Mouse (Mus musculus) myocyte (in vitro differentiated cells): ENCODE measurements at regions not wholly inside any gene's neighbourhood (a gene's known extent, or its start where the extent isn't known, plus 50 kb on each side); places are given as distances from the start of the nearest gene placed in this dataset.

Source experiments
- H3K27me3 ChIP-seq: one replicate; pipeline ENCODE4 v1.6.1; 2011; ENCODE audit not compliant: control insufficient read depth, insufficient read depth, insufficient read length
- H3K36me3 ChIP-seq: one replicate; pipeline ENCODE4 v1.6.1; 2011; ENCODE audit not compliant: control insufficient read depth, insufficient read depth
- H3K4me2 ChIP-seq: one replicate; pipeline ENCODE4 v1.6.1; 2011; ENCODE audit warnings: low read depth, control low read depth
- H3K4me3 ChIP-seq: one replicate; pipeline ENCODE4 v1.5.1; 2011; ENCODE audit warnings: mild to moderate bottlenecking, control low read depth, moderate library complexity
- H3K79me2 ChIP-seq: one replicate; pipeline ENCODE4 v1.6.1; 2011; ENCODE audit not compliant: control insufficient read depth, insufficient read depth
- H3ac ChIP-seq: one replicate; pipeline ENCODE4 v1.6.1; 2011; ENCODE audit not compliant: control insufficient read depth, insufficient read length
- CEBPB ChIP-seq: IDR thresholded peaks from 2 replicates; pipeline ENCODE4 v1.6.1; 2011; ENCODE audit warnings: mild to moderate bottlenecking, moderate library complexity; ENCODE audit not compliant: poor library complexity, insufficient read depth, severe bottlenecking
- E2F4 ChIP-seq: IDR thresholded peaks from one replicate; pipeline ENCODE4 v1.6.1; 2011; ENCODE audit warnings: mild to moderate bottlenecking, control low read depth, moderate library complexity; ENCODE audit not compliant: insufficient read depth
- MAX ChIP-seq: IDR thresholded peaks from one replicate; pipeline ENCODE4 v1.6.1; 2011; ENCODE audit warnings: low read depth, mild to moderate bottlenecking, control low read depth
- MYOD1 ChIP-seq, 3 experiments: IDR thresholded peaks; one replicate each; pipeline ENCODE4 v1.6.1; 2011; ENCODE audit warnings: control low read depth in 2 of 3, low read depth in 2 of 3, mild to moderate bottlenecking in 2 of 3, moderate library complexity in 1 of 3; ENCODE audit not compliant: insufficient read length in 2 of 3, control insufficient read depth in 1 of 3
- MYOG ChIP-seq, 3 experiments: IDR thresholded peaks; one replicate each; pipeline ENCODE4 v1.6.1; 2011; ENCODE audit warnings: control low read depth in 2 of 3, low read depth in 2 of 3, mild to moderate bottlenecking in 2 of 3; ENCODE audit not compliant: insufficient read length in 2 of 3, control insufficient read depth in 1 of 3, insufficient read depth in 1 of 3
- POLR2A ChIP-seq: IDR thresholded peaks from one replicate; pipeline ENCODE4 v1.6.1; 2011; ENCODE audit warnings: low read depth, mild to moderate bottlenecking, control low read depth, moderate library complexity; ENCODE audit not compliant: insufficient read length
- POLR2AphosphoS2 ChIP-seq: IDR thresholded peaks from one replicate; pipeline ENCODE4 v1.6.1; 2011; ENCODE audit warnings: low read depth, control low read depth; ENCODE audit not compliant: insufficient read length
- REST ChIP-seq: IDR thresholded peaks from one replicate; pipeline ENCODE4 v1.6.1; 2011; ENCODE audit warnings: mild to moderate bottlenecking, control low read depth, moderate library complexity; ENCODE audit not compliant: insufficient read depth, insufficient read length
- SRF ChIP-seq: IDR thresholded peaks from one replicate; pipeline ENCODE4 v1.6.1; 2011; ENCODE audit warnings: low read depth; ENCODE audit not compliant: control insufficient read depth, insufficient read length
- TCF12 ChIP-seq: IDR thresholded peaks from one replicate; pipeline ENCODE4 v1.6.1; 2011; ENCODE audit warnings: mild to moderate bottlenecking, control low read depth; ENCODE audit not compliant: poor library complexity, insufficient read depth, severe bottlenecking
- TCF3 ChIP-seq: IDR thresholded peaks from one replicate; pipeline ENCODE4 v1.6.1; 2011; ENCODE audit warnings: low read depth, control low read depth; ENCODE audit not compliant: insufficient read length
- USF1 ChIP-seq: IDR thresholded peaks from one replicate; pipeline ENCODE4 v1.6.1; 2011; ENCODE audit warnings: low read depth, mild to moderate bottlenecking, control low read depth, moderate library complexity

- H3ac ChIP-seq: no peak overlapping the region
- no peaks in the 10 kb centered on the region for H3K79me2 ChIP-seq
- no peak for TF ChIP-seq MAX
- no peak for TF ChIP-seq TCF3
- TF ChIP-seq E2F4: no peak
- no peak for TF ChIP-seq POLR2A
- no peak for TF ChIP-seq USF1
- no peak for TF ChIP-seq TCF12
- TF ChIP-seq MYOD1 (IDR thresholded peaks at IDR 0.05; ENCODE audit: control insufficient read depth in 1 of 3, insufficient read length in 2 of 3, low read depth in 2 of 3): no peak
- TF ChIP-seq POLR2AphosphoS2: no peak
- TF ChIP-seq REST: no peak
- no peak for TF ChIP-seq SRF
- no peak for TF ChIP-seq MYOG (IDR thresholded peaks at IDR 0.05; ENCODE audit: control insufficient read depth in 1 of 3, insufficient read depth in 1 of 3, insufficient read length in 2 of 3, low read depth in 2 of 3)
- no peaks in the 10 kb centered on the region for H3K36me3 ChIP-seq
- no peaks in the 10 kb centered on the region for H3K27me3 ChIP-seq
- no peak overlapping the region for H3K4me3 ChIP-seq
- no peak overlapping the region for H3K4me2 ChIP-seq
Observed at GRCm38 (mm10) chr16:24341736-24342135, 51.6 kb upstream of the Lpp start.

DNA sequence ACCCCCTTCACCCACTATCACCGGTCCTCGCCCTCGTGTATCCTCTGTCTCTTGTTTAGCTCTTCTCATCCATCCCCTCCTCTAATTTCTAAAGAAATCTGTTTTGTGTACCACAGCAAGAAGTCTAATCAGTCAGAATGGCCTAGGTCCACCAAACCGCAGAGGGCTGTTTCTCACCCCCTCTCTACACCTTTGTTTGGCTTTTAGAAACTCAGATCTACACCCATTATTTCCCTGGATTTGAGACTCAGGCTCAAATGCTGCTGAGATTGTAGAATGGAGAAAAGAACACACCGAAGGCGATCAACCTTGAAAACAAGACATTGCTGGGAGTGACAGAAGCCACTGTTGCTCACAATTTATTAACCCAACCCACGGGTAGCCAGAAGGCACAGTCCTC, 52.7 kb upstream of the Lpp start:
- H3K27me3 ChIP-seq: no peaks in the 10 kb centered on the region
- H3K4me2 ChIP-seq: no peak overlapping the region
- H3K79me2 ChIP-seq: no peaks in the 10 kb centered on the region
- H3ac ChIP-seq: no peak overlapping the region
- no peak for TF ChIP-seq USF1
- TF ChIP-seq MAX: no peak
- no peak for TF ChIP-seq POLR2A
- no peak for TF ChIP-seq SRF
- TF ChIP-seq MYOG (IDR thresholded peaks at IDR 0.05; ENCODE audit: control insufficient read depth in 1 of 3, insufficient read depth in 1 of 3, insufficient read length in 2 of 3, low read depth in 2 of 3): no peak
- no peak for TF ChIP-seq REST
- TF ChIP-seq TCF12: no peak
- no peak for TF ChIP-seq CEBPB
- H3K36me3 ChIP-seq: no peaks in the 10 kb centered on the region
- H3K4me3 ChIP-seq: no peak overlapping the region

DNA sequence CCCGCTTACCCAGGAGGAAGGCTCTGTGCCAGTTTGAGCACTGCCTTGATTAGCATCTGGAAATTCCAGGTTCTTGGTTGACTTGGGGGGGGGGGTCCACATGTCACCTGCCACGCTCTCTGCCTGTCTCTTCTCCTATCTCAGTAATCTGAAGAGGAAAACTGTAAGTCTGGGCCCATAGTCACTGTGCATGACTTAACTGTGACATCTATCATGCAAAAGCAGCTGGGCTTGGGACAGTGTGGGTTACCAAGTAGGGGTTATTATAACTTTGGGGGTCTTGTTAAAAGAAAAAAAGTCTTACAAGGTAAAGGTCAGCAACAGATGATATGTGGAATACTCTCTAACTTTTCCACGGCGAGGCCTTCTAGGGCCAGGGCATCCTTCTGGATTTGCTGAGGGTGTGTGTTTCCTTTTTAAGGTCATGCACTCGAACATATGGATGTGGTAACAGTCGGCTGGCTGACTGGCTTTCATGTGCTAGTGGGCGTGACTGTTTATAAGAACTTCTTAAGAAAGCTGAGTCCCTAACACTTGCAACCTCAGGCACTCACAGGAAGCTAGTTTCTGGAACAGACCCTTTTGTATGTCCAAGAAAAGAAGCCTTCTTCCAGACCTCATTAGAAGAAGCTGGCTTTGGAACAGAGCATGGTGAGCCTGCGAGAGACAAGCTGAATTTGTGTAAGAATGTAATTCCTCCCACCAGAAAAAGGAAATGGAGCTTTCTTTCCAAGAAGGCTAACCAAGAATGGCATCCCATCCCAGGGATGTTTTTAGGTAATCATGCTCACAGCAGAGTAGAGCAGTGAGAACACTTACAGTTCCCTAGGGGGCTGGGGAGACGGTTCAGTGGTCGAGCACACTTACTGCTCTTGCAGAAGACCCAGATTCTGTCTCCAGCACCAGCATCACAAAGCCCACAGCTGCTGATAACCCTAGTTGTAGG, 53.7 kb upstream of the Lpp start:
- TF ChIP-seq TCF3: no peak
- no peak for TF ChIP-seq POLR2A
- TF ChIP-seq CEBPB: no peak
- TF ChIP-seq E2F4: no peak
- no peak for TF ChIP-seq MAX
- no peak for TF ChIP-seq REST
- no peak for TF ChIP-seq USF1
- TF ChIP-seq POLR2AphosphoS2: no peak
- TF ChIP-seq SRF: no peak
- no peak for TF ChIP-seq MYOG (IDR thresholded peaks at IDR 0.05; ENCODE audit: control insufficient read depth in 1 of 3, insufficient read depth in 1 of 3, insufficient read length in 2 of 3, low read depth in 2 of 3)
- no peak for TF ChIP-seq MYOD1 (IDR thresholded peaks at IDR 0.05; ENCODE audit: control insufficient read depth in 1 of 3, insufficient read length in 2 of 3, low read depth in 2 of 3)
- no peak for TF ChIP-seq TCF12
- no peak overlapping the region for H3ac ChIP-seq
- no peaks in the 10 kb centered on the region for H3K27me3 ChIP-seq
- no peak overlapping the region for H3K4me3 ChIP-seq
- no peaks in the 10 kb centered on the region for H3K79me2 ChIP-seq
- H3K36me3 ChIP-seq: no peaks in the 10 kb centered on the region
- H3K4me2 ChIP-seq: no peak overlapping the region

DNA sequence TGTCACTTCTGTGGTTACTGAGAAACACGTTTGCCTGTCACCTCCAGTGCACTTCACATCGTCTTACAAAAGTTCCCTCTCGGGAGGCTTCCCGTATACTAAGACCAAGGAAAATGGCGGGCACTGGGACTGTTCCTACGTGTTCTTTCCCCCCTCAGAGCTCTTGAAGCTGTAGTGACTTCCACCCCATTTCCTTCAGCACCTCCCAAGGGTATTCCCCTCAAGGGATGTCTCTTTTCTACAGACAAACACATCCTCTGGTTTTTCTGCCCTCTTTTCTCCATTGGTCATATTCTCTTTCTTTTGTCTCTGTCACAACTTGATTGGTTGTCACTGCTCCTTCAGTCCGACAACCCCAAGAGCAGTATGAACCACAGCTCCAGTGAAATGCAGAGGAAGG, 54.9 kb upstream of the Lpp start:
- Histone ChIP-seq H3K79me2 (no peaks in the 10 kb centered on the region), H3K4me2 (no peak overlapping the region), H3K4me3 (no peak overlapping the region), H3K36me3 (no peaks in the 10 kb centered on the region), H3K27me3 (no peaks in the 10 kb centered on the region), H3ac (no peak overlapping the region)
- no peak for TF ChIP-seq POLR2A
- TF ChIP-seq TCF3: no peak
- no peak for TF ChIP-seq MYOD1 (IDR thresholded peaks at IDR 0.05; ENCODE audit: control insufficient read depth in 1 of 3, insufficient read length in 2 of 3, low read depth in 2 of 3)
- TF ChIP-seq TCF12: no peak
- TF ChIP-seq SRF: no peak
- no peak for TF ChIP-seq POLR2AphosphoS2
- no peak for TF ChIP-seq CEBPB
- no peak for TF ChIP-seq MAX
- TF ChIP-seq REST: no peak
- TF ChIP-seq USF1: no peak
- TF ChIP-seq MYOG (IDR thresholded peaks at IDR 0.05; ENCODE audit: control insufficient read depth in 1 of 3, insufficient read depth in 1 of 3, insufficient read length in 2 of 3, low read depth in 2 of 3): no peak
- no peak for TF ChIP-seq E2F4

GRCm38 (mm10) chr16:24334389-24334788, 58.9 kb upstream of the Lpp start:
- no peak overlapping the region for H3K4me2 ChIP-seq
- H3K36me3 ChIP-seq: no peaks in the 10 kb centered on the region
- H3K27me3 ChIP-seq: no peaks in the 10 kb centered on the region
- H3K79me2 ChIP-seq: no peaks in the 10 kb centered on the region
- H3K4me3 ChIP-seq: no peak overlapping the region
- H3ac ChIP-seq: no peak overlapping the region
- no peak for TF ChIP-seq TCF3
- no peak for TF ChIP-seq E2F4
- no peak for TF ChIP-seq POLR2AphosphoS2
- no peak for TF ChIP-seq SRF
- TF ChIP-seq TCF12: no peak
- no peak for TF ChIP-seq MAX
